Mouse (Mus musculus) heart, adult 2 months (tissue): ENCODE results near the gene Fgfr2. TPM values are rescaled to one million over a fixed set of nuclear protein-coding genes. Genes with fewer than 3 reads are reported as not detected.

Experiments
- DNase-seq, 2 experiments: peaks; one replicate each; pipeline ENCODE4 v3.0.0; 2021
- H3K27ac ChIP-seq: fragments of 200-600 bp; 2 replicates; pipeline ENCODE4 v1.8.1; 2022
- H3K27me3 ChIP-seq: fragments of 200-500 bp; 2 replicates; pipeline ENCODE4 v1.6.1; 2012; ENCODE audit warnings: mild to moderate bottlenecking, low read length, inconsistent platforms, mixed read lengths; ENCODE audit not compliant: control insufficient read depth, insufficient read depth
- H3K36me3 ChIP-seq: fragments of 200-500 bp; 2 replicates; pipeline ENCODE4 v1.6.1; 2012; ENCODE audit warnings: low read length, inconsistent platforms; ENCODE audit not compliant: control insufficient read depth, insufficient read depth
- H3K4me1 ChIP-seq: fragments of 200-500 bp; 2 replicates; pipeline ENCODE4 v1.6.1; 2011; ENCODE audit warnings: low read length; ENCODE audit not compliant: control insufficient read depth, insufficient read depth
- H3K4me3 ChIP-seq: fragments of 200-600 bp; 2 replicates; pipeline ENCODE4 v1.8.1; 2022
- H3K79me2 ChIP-seq: fragments of 200-500 bp; replicated peaks from 2 replicates; pipeline ENCODE4 v1.6.1; 2012; ENCODE audit warnings: mild to moderate bottlenecking, inconsistent platforms, low read length, moderate library complexity, mixed read lengths; ENCODE audit not compliant: control insufficient read depth, insufficient read depth
- H3K9ac ChIP-seq: fragments of 200-500 bp; 2 replicates; pipeline ENCODE4 v1.6.1; 2012; ENCODE audit warnings: low read depth, mild to moderate bottlenecking, control low read depth, inconsistent platforms, low read length, mixed read lengths
- CTCF ChIP-seq: fragments of 200-600 bp; IDR thresholded peaks from 2 replicates; pipeline ENCODE4 v1.8.1; 2022; ENCODE audit warnings: antibody characterized with exemption, mild to moderate bottlenecking, moderate library complexity
- EP300 ChIP-seq: fragments of 200-500 bp; IDR thresholded peaks from 2 replicates; pipeline ENCODE4 v1.6.1; 2011; ENCODE audit warnings: low read depth, low read length, control low read depth; ENCODE audit not compliant: insufficient read depth
- POLR2A ChIP-seq: fragments of 200-500 bp; IDR thresholded peaks from 2 replicates; pipeline ENCODE4 v1.6.1; 2011; ENCODE audit warnings: mild to moderate bottlenecking, low read depth, low read length, control low read depth; ENCODE audit not compliant: insufficient read depth
- WGBS: fragments of 180-500 bp; shearing (Covaris S2); methylation state at CpG from one replicate; pipeline ENCODE4 v1.1.7; 2018; 5-methylcytosine and 5-hydroxymethylcytosine counted together
- intact Hi-C: fragments of 180-260 bp; cut with DNase I; formaldehyde crosslinking; loops from one replicate; pipeline ENCODE4 v1.15.1; 2025
- polyA plus RNA-seq: library from polyadenylated mRNA; depleted of rRNA; stranded (reverse); fragments of >200 nt; gene quantifications from 2 replicates; pipeline ENCODE4 v1.2.3, GENCODE M21; 2012
- total RNA-seq, 2 experiments: library from RNA; stranded (reverse); gene quantifications; 2 replicates each; pipeline ENCODE4 v1.2.3; 2021

Gene Fgfr2
- total and polyA plus RNA-seq, 3 experiments, result 1.1 to 2.0 (median 1.3) TPM

DNA sequence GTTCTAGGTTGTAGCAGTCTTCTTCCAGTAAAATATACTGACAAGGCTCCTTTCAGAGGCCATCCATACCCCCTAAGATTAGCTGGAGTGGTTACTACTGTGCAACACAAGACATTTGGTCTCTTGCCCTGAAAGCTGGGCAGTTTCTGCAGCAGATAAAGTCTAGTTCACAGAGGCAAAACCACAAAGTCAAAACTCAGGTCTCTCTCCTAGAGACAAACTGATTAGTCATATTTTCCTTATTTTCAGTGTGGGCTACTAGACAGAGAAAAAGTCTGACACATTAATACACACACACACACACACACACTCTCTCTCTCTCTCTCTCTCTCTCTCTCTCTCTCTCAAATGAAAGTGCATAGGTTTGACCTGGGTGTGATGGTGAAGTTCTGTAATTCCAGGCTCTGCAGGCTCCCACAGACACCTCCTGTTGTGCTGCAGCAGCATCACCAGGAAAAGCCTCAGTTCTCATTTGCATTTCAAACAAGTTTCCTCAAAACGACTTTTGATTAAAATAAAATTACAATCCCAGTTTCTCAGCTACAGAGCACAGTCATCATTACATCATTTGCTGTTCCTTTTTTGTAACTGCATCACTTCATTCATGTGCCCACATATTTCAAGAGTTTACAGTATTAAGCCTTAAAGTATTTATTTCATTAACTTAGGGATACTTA lies 298.7 kb downstream of the Fgfr2 start:
- Histone ChIP-seq H3K27ac (no peak overlapping the region), H3K9ac (no peak overlapping the region), H3K4me1 (no peaks in the 10 kb centered on the region; the same call in 1 of the 2 replicates), H3K79me2 (no peaks in the 10 kb centered on the region), H3K27me3 (no peaks in the 10 kb centered on the region), H3K4me3 (no peak overlapping the region), H3K36me3 (peaks cover 2% of the 10 kb centered on the region)
- WGBS, result 6% methylated on average over 1 of the region's 1 CpGs
- TF ChIP-seq EP300 (no peak), CTCF (no peak), POLR2A (no peak)
- DNase-seq, result no peak
- intact Hi-C loops, result no loop called here

DNA sequence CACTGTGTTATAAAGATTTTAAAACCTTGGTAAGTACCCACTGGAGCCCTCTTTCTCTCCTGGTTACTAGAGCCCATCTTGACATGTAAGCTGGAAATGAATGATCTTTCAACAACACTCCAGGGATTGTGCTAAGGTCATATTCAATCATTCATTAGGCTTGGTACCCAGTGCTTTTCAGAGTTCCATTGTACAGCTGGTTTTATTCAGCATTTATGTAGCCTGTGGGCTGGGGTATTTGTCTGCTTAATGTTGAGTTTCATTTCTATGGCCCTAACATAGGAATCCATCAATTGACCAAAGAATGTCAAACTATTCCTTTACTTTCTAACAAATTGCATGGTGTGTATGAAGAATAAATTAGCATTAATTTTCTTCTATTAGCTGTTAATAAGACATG lies 299.3 kb downstream of the Fgfr2 start:
- Histone ChIP-seq H3K79me2 (no peaks in the 10 kb centered on the region), H3K4me1 (no peaks in the 10 kb centered on the region; the same call in 1 of the 2 replicates), H3K9ac (no peak overlapping the region), H3K4me3 (no peak overlapping the region), H3K27ac (no peak overlapping the region; the same call in 1 of the 2 replicates), H3K27me3 (no peaks in the 10 kb centered on the region), H3K36me3 (peaks cover 2% of the 10 kb centered on the region)
- intact Hi-C loops, result no loop called here
- TF ChIP-seq POLR2A (no peak), EP300 (no peak), CTCF (no peak)
- no peak for DNase-seq

DNA sequence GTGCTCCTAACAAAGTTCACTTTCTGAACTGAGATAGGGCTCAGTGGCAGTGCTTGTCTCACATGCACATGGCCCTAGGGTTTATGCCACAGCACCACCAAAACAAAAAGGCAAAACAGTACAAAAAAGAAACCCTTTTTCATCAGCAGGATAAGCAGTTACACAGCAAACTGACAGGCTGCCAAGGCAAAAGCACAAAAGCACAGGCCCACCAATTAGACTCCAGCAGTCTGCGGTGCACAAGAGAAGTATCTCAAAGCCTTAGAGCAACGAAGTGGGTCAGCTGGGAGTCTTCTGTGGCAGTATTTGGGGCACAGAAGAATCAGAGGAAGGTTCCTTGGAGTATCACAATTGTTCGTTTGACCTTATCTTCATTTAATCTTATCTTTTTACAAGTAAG lies 302.5 kb downstream of the Fgfr2 start:
- 69% methylated on average over 3 of the region's 3 CpGs for WGBS
- no peak overlapping the region for H3K4me3 ChIP-seq
- H3K27me3 ChIP-seq, result no peaks in the 10 kb centered on the region
- no peak overlapping the region for H3K9ac ChIP-seq
- TF ChIP-seq EP300 (no peak), POLR2A (no peak), CTCF (no peak)
- no peaks in the 10 kb centered on the region for H3K79me2 ChIP-seq
- peaks cover 2% of the 10 kb centered on the region; the same call in 1 of the 2 replicates for H3K36me3 ChIP-seq
- DNase-seq, result no peak
- H3K27ac ChIP-seq, result no peak overlapping the region
- H3K4me1 ChIP-seq, result no peaks in the 10 kb centered on the region; the same call in 1 of the 2 replicates
- intact Hi-C loops, result no loop called here

DNA sequence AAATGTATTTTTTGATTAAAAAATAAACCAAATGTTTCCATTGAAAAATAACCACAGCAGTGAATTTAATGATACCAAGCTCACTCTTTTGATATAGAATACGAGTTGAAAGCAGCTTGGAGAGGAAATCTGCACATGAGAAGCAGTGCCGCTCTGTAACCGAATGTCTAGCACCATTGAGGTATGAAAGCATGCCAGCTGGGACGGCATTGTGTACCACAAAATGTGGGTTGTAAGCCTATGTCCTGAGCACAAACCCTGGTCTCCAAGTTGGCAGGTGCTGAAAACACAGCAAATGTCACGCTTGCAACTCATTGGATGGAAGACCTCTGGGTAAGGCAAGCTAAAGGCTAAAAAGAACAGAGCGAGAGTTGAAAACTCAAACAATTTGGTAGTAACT lies 306.1 kb downstream of the Fgfr2 start:
- no peaks in the 10 kb centered on the region for H3K36me3 ChIP-seq
- H3K4me1 ChIP-seq, result peaks cover 2% of the 10 kb centered on the region
- no peaks in the 10 kb centered on the region for H3K27me3 ChIP-seq
- H3K79me2 ChIP-seq, result no peaks in the 10 kb centered on the region
- H3K9ac ChIP-seq, result no peak overlapping the region
- intact Hi-C loops, result no loop called here
- H3K4me3 ChIP-seq, result no peak overlapping the region
- WGBS, result 97% methylated on average over 6 of the region's 6 CpGs
- no peak for DNase-seq
- TF ChIP-seq CTCF (no peak), POLR2A (no peak), EP300 (no peak)
- no peak overlapping the region for H3K27ac ChIP-seq

DNA sequence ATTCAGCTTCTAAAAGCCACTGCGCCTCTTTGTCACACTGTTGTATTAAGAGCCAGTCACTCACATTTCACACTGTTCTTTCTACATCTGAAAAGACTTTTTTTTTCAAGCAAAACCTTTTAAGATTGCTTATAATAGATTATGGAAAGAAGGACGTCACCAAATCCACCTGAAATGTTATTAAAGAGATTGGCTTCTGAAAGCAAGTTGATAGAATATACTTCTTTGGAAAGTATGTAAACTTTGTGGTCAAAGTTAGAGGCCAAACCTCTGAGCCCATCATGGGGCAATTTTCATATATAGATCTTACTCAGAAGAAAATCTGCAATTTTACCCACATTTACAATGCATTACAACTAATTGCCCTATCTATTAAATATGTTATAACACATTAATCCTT lies 306.6 kb downstream of the Fgfr2 start:
- Histone ChIP-seq H3K4me1 (peaks cover 2% of the 10 kb centered on the region), H3K27ac (no peak overlapping the region), H3K4me3 (no peak overlapping the region), H3K9ac (no peak overlapping the region), H3K36me3 (no peaks in the 10 kb centered on the region), H3K27me3 (no peaks in the 10 kb centered on the region), H3K79me2 (no peaks in the 10 kb centered on the region)
- intact Hi-C loops, result no loop called here
- no peak for TF ChIP-seq EP300
- TF ChIP-seq CTCF, result no peak
- TF ChIP-seq POLR2A, result no peak
- DNase-seq, result no peak
- 91% methylated on average over 2 of the region's 2 CpGs for WGBS

DNA sequence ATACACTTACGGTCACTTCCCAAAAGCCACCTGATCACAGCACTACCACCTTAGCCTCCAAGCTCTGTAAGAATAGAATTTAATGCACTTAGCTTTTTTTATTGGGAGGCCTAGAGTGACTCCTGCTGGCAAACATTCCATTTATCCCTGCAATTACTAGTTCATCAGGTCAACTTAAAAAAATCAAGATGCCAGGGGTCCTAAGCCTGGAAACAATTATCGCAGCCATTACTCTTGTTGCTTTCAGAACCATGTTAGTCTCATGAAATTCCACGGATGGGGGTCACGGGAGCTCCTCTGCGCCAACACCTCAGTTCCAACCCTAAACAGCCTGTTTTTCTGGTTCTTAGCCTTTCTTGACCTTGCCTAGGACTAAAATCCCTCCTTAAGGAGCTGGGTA lies 308.1 kb downstream of the Fgfr2 start:
- Histone ChIP-seq H3K27ac (no peak overlapping the region), H3K4me3 (no peak overlapping the region), H3K36me3 (peaks cover 3% of the 10 kb centered on the region), H3K79me2 (no peaks in the 10 kb centered on the region), H3K4me1 (peaks cover 7% of the 10 kb centered on the region), H3K9ac (no peak overlapping the region), H3K27me3 (no peaks in the 10 kb centered on the region)
- intact Hi-C loops, result no loop called here
- WGBS, result 92% methylated on average over 5 of the region's 5 CpGs
- no peak for DNase-seq
- no peak for TF ChIP-seq EP300
- TF ChIP-seq CTCF, result peak; percentile 53
- no peak for TF ChIP-seq POLR2A
